Mouse (Mus musculus): ENCODE measurements around the gene Arhgap44.

Arhgap44 gene

DNA sequence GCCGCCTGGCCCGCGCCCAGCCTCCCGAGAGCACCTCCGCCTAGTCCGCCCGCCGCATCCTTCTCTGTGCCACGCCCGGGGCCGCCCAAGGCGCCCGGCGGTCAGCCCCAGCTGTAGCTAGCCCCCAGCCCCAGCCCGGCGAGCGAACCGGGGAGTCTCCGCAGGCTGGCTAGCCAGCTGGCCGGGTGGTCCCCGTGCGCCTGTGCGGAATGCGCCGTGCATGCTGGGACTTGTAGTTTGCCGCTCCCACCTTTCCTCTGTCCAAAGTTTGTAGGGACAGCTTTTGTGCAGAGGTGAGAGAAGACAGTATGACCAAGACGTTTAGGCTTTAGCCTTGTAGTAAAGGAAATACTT is at the start of gene Arhgap44:
TSS of gene Arhgap44 (minus strand) at position 195 of the 354 bp plus-strand sequence.
- DNase-seq: no peak

- no peak for DNase-seq
Measured at GRCm38 (mm10) chr11:65211701-65212100, 48.9 kb upstream of the Arhgap44 start.

DNA sequence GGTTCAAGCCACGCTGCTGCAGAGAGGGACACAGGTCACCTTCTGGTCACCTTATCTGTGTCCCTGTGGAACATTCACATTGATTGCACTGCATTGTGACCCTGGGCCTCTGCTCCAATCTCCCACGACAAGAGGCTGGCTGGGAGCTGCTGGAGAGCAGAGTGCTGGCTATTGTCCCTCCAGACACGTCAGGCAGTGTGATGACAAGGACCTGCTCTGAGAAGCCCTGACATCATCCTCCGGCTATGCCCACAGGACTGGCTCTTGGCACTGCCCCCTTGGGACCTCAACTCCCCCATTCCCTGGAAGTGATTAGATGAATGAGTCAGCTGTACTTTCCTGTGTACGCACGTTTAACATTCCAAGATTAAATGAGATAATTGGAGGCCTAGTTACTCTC is 46.7 kb upstream of the Arhgap44 start:
- no peak for DNase-seq

DNA sequence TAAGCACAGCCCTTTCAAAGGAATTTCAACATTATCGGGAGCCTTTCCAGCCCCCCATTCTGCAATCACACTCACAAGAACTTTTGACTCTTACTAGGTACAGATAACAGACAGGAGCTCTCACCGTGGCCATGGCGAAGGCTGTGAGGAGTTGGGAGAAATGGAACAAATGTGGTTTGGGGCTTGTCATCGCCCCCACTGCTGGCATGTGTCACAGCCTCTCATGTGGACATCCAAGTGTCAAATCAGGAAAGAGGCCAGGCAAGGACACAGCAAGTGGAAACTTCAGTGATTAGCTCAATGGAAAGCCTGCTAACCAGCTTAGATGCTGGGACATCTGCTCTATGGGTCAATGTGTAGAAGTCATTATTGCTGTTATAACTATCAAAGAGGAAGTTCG is 42.5 kb upstream of the Arhgap44 start:
- DNase-seq: no peak

- DNase-seq: no peak
Measured at GRCm38 (mm10) chr11:65204651-65205050, 41.9 kb upstream of the Arhgap44 start.

DNA sequence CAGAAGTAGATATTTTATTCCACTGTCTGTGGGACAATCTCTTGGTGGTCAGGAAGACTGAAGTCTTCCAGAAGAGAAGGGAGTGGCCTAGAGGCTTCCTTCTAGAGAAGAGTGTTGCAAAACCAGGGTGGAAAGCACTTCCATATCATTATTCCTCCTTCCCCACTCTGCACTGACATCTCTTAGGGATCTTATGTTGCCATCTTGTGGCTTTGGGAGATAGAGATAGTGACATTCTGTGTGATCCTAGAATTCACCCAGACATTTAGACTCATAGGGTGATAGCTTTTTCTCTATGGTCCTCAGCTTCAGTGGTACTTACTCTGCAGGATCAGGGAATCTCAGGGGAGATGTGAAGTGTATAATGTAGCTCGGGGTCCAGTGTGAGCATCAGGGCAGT is 40.3 kb upstream of the Arhgap44 start:
- no peak for DNase-seq

DNA sequence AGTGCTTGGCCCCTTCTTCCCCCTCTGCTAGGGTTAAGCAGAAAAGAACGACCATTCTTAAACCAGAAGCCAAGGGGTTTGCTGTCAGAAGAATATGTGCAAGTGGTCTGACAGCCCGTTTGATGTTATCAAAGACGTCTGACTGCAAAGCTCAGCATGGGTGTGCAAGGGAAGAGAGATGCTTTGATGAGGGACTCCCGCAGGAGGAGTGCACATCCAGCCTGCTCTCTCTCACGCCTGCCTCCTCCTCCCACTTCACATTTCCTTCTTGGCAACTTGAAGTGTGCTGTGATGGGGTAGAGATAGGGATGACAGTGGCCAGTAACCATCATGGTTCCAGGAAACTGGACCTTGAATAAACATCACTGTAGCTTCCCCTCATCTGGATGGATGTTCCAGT is 39.5 kb upstream of the Arhgap44 start:
- no peak for DNase-seq

DNA sequence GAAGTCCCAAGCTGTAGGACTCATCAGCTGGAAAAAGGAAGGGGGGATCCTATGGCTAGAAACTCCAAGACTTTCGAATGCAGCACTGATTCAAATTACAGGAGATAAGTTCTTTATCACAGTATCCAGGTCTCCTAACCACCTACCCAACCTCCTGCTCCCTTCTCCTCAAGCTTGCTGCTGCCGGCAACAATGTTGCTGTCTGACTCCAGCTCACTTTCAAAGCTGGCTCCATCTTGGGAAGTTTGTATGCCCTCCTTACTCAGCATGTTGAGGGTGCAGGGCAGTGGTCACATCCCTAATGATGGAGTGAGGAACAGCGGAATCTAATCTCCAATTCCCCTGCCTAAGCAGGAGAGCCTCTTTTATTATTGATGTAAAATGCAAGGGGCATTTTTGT is 35.3 kb upstream of the Arhgap44 start:
- DNase-seq: no peak

GRCm38 (mm10) chr11:65197280-65197679 is 34.5 kb upstream of the Arhgap44 start:
- peak; percentile 22 for DNase-seq

- DNase-seq: no peak
Measured at GRCm38 (mm10) chr11:65186974-65187373, 24.2 kb upstream of the Arhgap44 start.

GRCm38 (mm10) chr11:65185114-65185513 is 22.4 kb upstream of the Arhgap44 start:
- DNase-seq: no peak

- no peak for DNase-seq
Measured at GRCm38 (mm10) chr11:65170121-65170750, 7.5 kb upstream of the Arhgap44 start.

GRCm38 (mm10) chr11:65161881-65162766 is 637 bp downstream of the Arhgap44 start:
- no peak for DNase-seq

DNA sequence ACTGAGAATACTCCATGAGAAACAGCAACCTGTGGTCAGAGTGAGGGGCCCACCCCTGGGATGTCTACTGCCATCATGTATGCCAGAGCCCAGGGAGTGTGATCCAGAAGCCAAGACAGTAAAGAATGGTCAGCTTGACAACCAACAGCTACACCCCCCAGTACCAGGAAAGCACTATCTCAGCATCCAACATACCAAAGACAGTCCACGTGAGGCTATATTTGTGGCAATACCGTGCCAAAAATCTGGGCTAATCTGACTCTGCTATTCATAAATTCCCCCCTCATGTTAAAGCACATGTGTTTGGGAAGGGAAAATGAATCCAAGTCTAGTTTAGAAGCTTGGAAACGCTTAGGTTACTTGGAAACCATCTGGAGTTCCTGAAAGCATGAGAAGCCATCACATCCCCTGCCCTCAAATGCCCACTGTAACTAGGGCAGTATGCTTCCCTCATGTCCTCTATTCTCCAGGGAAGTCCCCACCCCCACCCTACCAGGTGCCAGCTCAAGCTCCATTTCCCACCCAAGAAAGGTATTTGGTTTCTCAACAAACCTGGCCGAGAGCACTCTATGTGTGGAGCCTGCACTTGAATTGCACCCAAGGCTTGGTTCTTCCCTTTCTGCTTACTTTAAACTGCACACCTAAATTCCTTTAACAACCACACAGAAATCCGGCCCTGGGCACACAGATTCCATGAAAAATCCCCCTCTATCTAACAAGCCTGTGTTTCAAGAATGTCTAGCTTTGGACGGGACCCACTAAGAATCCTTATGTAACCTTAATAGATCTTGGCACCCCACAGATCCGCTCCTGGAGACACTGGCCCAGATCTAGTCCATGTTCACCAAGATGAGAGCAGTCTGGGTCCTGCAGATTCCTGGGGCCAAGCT is 1.5 kb downstream of the Arhgap44 start:
- no peak for DNase-seq

DNA sequence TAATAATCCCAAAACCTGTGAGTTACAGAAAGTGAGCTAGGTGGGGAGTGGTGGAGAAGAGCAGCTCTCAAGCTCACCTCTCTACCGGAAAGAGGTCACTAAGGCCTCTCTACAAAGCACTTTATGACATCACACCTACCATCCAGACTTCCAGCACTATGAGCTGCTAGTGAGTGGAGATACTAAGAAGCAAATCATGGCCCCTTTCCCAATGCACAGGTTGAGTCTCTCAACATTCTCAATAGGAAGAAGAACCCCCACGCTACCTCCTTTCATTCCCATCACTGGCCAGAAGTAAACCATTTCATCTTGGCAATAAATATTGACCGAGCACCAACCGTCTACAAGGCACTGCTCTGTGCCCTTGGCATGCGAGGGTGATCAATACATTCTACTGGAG is 3.0 kb downstream of the Arhgap44 start, which contains the start of gene 1700086D15Rik:
TSS of gene 1700086D15Rik (minus strand) at position 101 of the 400 bp plus-strand sequence.
- DNase-seq: no peak

DNA sequence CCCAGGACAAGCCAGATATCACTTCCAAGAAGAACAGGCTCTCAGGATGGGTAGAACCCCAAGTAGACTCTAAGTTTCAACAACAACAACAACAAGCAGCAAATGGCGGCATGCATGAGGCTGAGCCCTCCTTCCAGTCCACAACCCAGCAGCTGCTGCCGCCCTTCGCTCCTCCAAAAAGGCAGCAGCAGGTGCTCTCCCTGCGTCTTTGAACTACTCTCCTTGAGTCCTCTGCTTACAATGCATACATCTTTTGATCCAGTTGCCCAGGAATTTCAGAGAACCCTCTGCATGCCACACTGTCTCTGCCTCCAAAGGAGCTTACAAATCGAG is 4.1 kb downstream of the Arhgap44 start:
- no peak for DNase-seq

DNA sequence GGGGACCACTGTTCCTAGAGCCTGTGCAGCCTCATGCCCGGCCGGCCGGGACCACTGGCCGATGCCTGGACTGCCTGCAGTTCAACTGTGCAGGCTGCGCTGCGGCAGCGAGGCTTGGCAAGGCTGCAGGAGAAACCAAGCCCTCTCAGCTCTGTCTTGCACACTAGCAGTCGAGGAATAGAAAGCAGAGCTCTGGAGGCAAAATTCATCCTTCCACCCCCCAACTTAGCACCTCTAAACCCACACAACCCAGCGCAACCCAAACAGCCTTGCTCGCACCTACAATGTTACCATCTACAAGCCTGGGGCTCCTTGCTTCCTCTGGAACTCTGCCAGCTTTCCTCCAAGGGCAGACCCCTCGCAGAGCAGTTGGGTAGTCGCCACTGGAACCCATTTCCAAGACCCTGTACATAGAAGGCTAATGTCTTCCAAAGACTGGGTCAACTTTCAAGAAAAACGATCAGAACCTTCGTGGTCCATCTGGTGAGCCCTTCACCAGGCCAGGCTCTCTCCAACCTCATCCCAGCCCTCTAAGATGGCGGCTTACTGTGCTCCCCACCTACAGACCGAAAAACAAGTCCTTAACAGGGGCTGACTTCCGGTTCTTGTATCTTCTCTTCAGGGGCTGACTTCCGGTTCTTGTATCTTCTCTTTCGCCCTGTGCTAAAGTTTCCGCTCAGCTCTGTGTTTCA is 4.6 kb downstream of the Arhgap44 start:
- DNase-seq: no peak

DNA sequence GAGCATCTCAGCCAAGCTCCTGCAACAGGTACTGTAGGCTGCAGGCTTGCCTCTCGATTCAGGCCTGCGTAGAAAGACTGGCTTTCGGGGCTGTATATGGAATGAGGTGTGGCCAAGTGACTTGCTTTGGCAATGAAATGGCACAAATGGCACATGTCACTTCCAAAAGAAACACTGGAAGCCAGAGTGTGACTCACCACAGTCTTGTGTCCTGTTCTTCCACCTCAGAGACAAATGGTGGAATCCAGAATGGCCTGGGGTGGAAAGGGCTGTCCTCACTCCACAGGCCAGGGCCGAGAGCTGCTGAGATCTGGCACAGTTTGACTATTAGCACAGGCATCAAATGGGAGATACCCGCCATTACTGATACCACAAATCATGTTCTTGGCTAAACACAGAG is 9.8 kb downstream of the Arhgap44 start:
- no peak for DNase-seq

GRCm38 (mm10) chr11:65148441-65148840 is 14.3 kb downstream of the Arhgap44 start:
- no peak for DNase-seq

DNA sequence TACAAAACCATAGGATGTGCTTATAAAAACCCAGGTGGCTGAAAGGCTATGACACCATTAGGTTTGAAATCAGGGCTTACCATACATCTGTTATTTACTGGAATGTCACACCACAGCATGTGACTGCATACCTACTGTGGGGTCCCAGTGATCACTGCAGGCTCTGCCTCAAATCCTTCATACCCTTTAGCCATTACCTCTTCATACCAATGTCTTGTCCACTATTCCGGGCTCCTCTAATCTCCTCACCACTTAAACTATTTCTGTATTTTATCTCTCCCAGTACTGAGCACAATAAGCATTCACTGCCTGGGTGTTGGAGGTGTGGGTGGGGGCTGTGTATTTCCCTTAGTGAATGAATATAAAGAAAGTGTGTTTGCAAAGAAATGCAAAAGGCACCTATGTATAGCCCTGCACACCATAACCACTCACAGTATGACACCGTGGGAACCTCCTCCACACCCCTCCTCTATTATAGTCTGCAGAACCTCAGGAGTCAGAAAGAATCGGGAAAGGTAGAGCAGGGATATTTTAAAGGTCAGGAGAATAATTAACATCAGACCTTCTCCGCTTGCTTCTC is 19.8 kb downstream of the Arhgap44 start:
- no peak for DNase-seq

DNA sequence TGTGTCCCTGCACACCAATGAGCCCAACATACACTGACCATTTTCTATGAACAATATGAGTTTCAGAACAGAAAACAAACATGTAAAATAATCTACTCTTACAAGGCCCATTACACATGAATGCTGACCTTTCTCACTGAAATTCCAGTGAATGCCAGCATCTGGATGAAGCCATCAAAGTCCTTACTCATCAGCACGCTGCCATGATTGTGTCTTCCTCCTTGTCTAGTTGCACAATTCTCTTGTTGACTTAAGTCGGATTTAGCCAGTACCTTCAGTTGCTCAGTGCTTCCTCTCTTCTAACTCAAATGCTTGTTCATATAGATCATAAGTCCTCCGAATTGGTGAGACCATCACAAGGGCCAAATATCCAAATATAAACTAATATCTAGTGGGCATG is 23.7 kb downstream of the Arhgap44 start:
- no peak for DNase-seq

GRCm38 (mm10) chr11:65137145-65137652 is 25.6 kb downstream of the Arhgap44 start:
- no peak for DNase-seq

Measured in thymus, postnatal 25 days (tissue).